Mouse (Mus musculus): ENCODE measurements at regions not wholly inside any gene's neighbourhood (a gene's known extent, or its start where the extent isn't known, plus 50 kb on each side); places are given as distances from the start of the nearest gene placed in this dataset.

GRCm38 (mm10) chr1:77748483-77749465 lies 233.9 kb upstream of the Epha4 start:
- DNase-seq = no peak

- DNase-seq = no peak
Observed at GRCm38 (mm10) chr1:77732099-77732498, 217.2 kb upstream of the Epha4 start.

DNA sequence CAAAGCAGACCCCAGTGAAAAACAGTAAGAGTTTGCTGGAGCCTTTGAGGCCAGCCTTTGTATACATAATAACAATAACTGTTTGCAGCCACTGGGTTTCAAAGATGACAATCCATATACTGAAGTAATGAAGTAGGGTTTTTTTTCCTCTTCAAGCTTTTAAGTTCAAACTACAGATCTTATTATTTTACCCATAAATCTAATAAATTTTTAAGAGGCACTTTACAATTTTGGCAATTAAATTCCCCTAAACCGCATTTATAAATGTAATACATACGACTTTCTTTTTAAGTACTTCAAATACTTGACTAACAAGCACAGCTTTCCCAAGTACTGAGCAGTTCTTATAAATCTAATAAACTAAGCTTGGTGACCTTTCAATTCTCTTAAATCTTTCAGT lies 212.7 kb upstream of the Epha4 start:
- no peak for DNase-seq

- no peak for DNase-seq
Observed at GRCm38 (mm10) chr1:77723246-77723645, 208.4 kb upstream of the Epha4 start.

- DNase-seq = no peak
Observed at GRCm38 (mm10) chr1:77720859-77721258, 206.0 kb upstream of the Epha4 start.

- no peak for DNase-seq
Observed at GRCm38 (mm10) chr1:77713001-77713400, 198.1 kb upstream of the Epha4 start.

DNA sequence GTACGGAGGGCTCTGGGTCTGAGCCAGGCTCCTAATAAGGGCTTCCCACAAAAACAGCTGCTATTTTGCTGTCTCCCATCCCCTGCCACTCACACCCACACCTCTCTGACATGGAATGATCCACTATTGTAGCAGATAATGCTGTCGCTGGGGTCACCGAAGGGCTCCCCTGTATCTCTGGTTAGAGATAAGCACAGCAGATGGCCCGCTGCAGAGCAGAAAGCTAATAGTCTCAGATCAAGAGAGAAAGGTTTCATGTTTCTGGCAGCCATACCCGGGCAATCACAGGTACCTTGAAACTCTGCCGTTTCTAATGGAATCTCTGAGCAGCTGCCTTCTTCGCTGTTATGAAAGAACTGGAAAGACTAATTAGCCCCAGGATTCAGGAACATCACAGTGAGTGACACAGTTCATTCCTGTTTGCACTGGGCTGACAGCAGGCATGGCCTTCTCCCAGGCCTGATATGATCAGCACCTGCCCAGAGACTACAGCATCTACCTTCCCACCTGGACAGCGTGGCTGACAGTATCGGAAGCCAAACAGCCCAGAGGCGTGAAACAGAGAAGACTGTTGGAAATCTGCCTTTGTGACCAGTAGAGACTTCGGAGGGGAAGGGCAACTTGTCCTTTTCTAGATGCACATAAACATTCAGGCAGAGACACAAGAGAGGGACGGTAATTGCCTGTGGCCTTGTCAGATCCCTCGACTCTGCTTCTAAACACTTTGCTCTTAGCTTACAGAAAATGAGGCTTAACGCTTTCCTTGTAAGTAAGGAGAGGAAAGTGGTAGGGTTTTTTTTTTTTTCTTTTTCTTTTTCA lies 193.5 kb upstream of the Epha4 start:
- DNase-seq = no peak

- no peak for DNase-seq
Observed at GRCm38 (mm10) chr1:77695228-77696018, 180.5 kb upstream of the Epha4 start.

- DNase-seq = no peak
Observed at GRCm38 (mm10) chr1:77663345-77663744, 148.5 kb upstream of the Epha4 start.

DNA sequence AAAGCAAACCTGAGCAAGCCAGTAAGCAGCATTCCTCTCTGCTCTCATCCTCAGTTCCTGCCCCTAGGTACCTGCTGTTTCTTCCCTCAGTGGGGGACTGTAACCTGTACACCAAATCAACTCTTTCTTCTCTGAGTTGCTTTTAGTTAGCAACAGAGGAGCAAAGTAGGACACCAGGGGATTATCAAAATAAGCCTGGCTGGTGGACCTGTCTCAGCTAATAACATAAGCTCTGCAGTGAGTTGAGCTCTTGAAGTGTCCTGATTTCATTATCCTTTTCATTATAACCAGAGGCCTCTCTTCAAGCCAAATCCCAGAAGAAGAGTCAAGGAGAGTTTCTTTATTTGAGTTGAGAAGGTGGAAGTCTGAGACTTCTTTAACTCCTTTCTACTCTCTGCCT lies 145.5 kb upstream of the Epha4 start:
- DNase-seq = no peak

DNA sequence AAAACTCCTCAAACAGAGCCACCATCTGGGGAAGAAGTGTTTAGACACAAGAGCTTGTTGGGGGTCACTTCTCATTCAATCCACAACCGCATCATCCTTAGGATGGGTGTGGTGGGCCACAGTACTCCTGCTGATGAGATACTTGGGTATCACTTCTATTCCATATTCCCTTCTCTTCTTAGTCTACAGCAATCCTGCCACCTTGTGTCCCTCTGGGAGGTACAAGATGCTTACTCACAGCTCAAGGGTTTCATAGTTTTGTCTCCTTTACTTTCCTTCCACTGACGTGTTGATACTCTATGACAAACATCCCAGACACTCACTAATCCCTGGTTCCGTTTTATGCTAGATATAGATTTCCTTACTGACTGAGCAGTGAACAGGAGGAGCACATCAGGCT lies 122.1 kb upstream of the Epha4 start:
- no peak for DNase-seq

GRCm38 (mm10) chr1:77629496-77630281 lies 114.8 kb upstream of the Epha4 start:
- no peak for DNase-seq

DNA sequence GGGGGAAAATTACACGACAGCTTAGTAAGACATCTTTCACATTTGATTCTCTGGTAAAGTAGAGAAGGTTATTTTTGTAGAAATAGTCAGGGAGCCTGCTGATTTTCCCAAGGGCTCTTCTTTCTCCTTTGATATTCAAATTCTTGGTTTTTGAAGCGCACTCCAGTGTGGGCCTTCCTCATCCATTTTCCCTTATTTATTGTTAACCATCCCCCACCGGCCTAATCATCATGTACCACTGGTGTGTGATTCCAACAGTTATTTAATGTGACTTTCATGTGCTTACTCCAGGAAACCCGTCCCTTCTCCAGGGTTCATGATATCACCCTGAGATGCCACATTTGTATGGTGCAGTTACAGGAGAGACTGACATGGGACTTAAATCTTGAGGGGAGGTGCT lies 114.0 kb upstream of the Epha4 start:
- no peak for DNase-seq

- DNase-seq = no peak
Observed at GRCm38 (mm10) chr1:77617490-77617889, 102.6 kb upstream of the Epha4 start.

DNA sequence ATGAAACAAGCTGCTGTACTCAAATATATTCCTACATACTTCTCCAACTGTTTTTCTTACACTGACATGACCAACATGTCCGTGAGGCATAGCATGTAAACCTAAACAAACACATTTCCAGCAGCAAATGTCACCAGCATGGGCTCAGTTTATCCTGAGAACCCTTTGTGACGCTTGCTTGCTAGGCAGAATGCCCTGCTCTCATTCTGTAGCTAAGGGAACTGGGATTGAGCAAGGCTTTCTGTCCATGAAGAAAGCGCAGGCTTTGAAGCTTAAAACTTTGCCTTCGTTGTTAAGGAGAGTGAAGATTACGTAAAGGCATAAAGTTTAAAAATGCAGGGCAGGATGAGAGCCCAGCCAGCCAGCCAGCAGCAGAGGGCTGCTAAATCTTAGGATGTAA lies 85.6 kb upstream of the Epha4 start:
- DNase-seq = no peak

DNA sequence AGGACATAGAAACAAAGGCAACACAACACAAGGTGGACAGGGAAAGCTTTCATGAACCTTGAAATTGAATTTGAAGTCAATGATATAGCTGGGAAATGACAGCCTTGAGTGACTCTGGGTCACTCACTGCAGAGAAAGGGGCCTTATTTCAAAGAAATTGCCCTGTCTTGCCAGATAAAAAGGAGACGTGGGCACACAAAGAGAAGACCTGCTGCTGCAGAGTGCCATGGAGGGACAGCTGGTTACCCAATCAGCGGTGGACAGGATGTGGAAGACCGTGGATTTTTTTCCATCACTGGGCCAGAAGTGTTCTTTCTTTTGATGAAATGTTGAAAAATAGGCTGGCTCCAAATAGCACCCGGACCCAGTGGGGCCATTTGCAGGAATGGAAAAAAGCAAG lies 77.8 kb upstream of the Epha4 start:
- no peak for DNase-seq

GRCm38 (mm10) chr1:77592248-77592647 lies 77.4 kb upstream of the Epha4 start:
- no peak for DNase-seq

- no peak for DNase-seq
Observed at GRCm38 (mm10) chr1:77589423-77589822, 74.5 kb upstream of the Epha4 start.

DNA sequence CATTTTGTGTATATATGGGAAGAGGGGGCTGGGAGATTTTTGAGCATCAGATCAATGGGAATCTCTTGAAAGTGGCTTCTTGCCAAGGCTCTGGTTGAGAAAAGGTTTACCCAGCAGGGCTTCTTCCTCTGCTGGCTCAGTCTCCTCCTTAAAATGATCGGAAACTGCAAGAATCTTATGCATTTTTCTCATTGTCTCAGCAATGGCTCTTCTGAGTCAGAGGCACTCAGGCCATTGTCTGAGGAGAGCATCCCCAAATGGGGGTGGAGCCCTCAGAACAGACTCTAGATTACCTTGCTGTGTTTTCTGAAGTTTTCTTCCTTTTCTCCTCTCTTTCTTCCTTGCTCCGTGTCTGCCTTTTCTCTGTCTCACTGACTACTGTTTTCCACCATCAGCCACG lies 70.6 kb upstream of the Epha4 start:
- no peak for DNase-seq

DNA sequence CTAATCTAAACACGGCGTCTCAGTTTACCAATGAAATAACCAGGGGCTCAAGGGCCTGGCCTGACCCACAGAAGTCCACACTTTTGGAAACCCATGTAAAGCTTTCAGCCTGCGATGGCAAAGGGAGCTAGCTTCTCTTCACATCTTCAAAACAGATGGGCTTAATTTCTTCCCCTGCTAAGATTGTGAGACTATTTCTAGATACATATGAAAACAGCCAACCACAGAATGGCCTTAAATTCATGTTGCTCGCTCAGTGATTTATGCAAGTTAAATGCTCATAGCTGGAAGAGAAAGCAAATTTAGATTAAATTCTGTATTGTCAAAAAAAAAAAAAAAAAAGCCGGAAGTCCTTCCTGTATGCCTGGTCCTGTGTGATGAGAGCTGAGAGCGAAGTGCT lies 53.2 kb upstream of the Epha4 start:
- DNase-seq = no peak

- no peak for DNase-seq
Observed at GRCm38 (mm10) chr1:77567657-77568056, 52.8 kb upstream of the Epha4 start.

Measured in cerebellum, adult 9-10 months (tissue).